Comparison of ENCODE assay signal across 37 mouse cellular contexts in genomic region chr3:24514918-24515317, GRCm38 (mm10).
DNase-seq lines count a peak whose midpoint lies in the region; ATAC-seq and TF ChIP-seq lines count a peak whose summit lies in the region.
"Had no signal": no experiment of that assay in that cellular context is flagged by ENCODE, and none has a peak within 500 bp of the region (broad histone marks: within the 10 kb centered on the region; RNA-seq: fewer than 3 reads in every experiment).

No protein-coding gene starts in this region.

- H3K9me3 ChIP-seq in hindbrain, postnatal 0 days (ENCODE audit: low read length), result no peaks in the 10 kb centered on the region
- H3K9me3 ChIP-seq in hindbrain, embryonic 16.5 days (ENCODE audit: control insufficient read depth, low read length), result no peaks in the 10 kb centered on the region
- H3K9me3 ChIP-seq in MEL (replicated peaks; ENCODE audit: insufficient read depth, low read length), result no peaks in the 10 kb centered on the region
- H3K9me3 ChIP-seq: embryonic facial prominence, embryonic 13.5 days; forebrain, embryonic 12.5 days; hindbrain, embryonic 12.5 days; intestine, embryonic 15.5 days; neural tube, embryonic 12.5 days had no signal

- TF ChIP-seq CTCF in hindbrain, postnatal 0 days (IDR thresholded peaks at IDR 0.05; ENCODE audit: low read depth), result no peak
- no peak for TF ChIP-seq CTCF in MEL (IDR thresholded peaks at IDR 0.05 in 2 of 3, conservative IDR thresholded peaks at IDR 0.05 in 1 of 3; ENCODE audit: control insufficient read depth in 1 of 3, insufficient read depth in 1 of 3, low read depth in 2 of 3, low read length in 3 of 3, poor library complexity in 1 of 3, severe bottlenecking in 1 of 3)

- TF ChIP-seq POLR2A in MEL (IDR thresholded peaks at IDR 0.05; ENCODE audit: control insufficient read depth in 1 of 2, insufficient read depth in 1 of 2, low read depth in 1 of 2, low read length in 2 of 2, poor library complexity in 1 of 2), result no peak

- no peak for ATAC-seq in hindbrain, postnatal 0 days
- no peak for ATAC-seq in hindbrain, embryonic 16.5 days
- ATAC-seq: activated CD4-positive, CD25-positive, alpha-beta regulatory T cell, adult 4 months; intestine, embryonic 15.5 days; midbrain, embryonic 16.5 days had no signal

- no peak for TF ChIP-seq EP300 in MEL (IDR thresholded peaks at IDR 0.05; ENCODE audit: low read depth in 1 of 2, low read length in 2 of 2)

- no peak for TF ChIP-seq RAD21 in MEL (IDR thresholded peaks at IDR 0.05; ENCODE audit: low read depth, low read length)

- intact Hi-C loops in left cerebral cortex, postnatal 25 days (cut with DNase I), result no loop called here

- no peak overlapping the region for H3K4me3 ChIP-seq in hindbrain, postnatal 0 days (ENCODE audit: low read length)
- no peak overlapping the region for H3K4me3 ChIP-seq in hindbrain, embryonic 16.5 days (ENCODE audit: low read length)
- no peak overlapping the region for H3K4me3 ChIP-seq in MEL (ENCODE audit: control insufficient read depth in 1 of 2, insufficient read depth in 1 of 2, low read depth in 2 of 2, low read length in 2 of 2)
- H3K4me3 ChIP-seq: embryonic facial prominence, embryonic 13.5 days; erythroblast, embryonic 14.5 days; forebrain, embryonic 12.5 days; gastrocnemius, adult 2 months; hindbrain, embryonic 12.5 days; intestine, embryonic 15.5 days; left cerebral cortex, adult 2 months; myocyte; neural tube, embryonic 12.5 days had no signal

- no peaks in the 10 kb centered on the region for H3K4me1 ChIP-seq in hindbrain, postnatal 0 days (ENCODE audit: insufficient read depth, low read length)
- H3K4me1 ChIP-seq in hindbrain, embryonic 16.5 days (ENCODE audit: control insufficient read depth, insufficient read depth, low read depth, low read length), result no peaks in the 10 kb centered on the region
- no peaks in the 10 kb centered on the region for H3K4me1 ChIP-seq in MEL (ENCODE audit: control insufficient read depth in 1 of 2, insufficient read depth in 2 of 2, low read length in 2 of 2)
- H3K4me1 ChIP-seq: embryonic facial prominence, embryonic 13.5 days; forebrain, embryonic 12.5 days; hindbrain, embryonic 12.5 days; intestine, embryonic 15.5 days; neural tube, embryonic 12.5 days had no signal

- no peaks in the 10 kb centered on the region for H3K27me3 ChIP-seq in hindbrain, postnatal 0 days (ENCODE audit: insufficient read depth, low read length)
- H3K27me3 ChIP-seq in hindbrain, embryonic 16.5 days (replicated peaks; ENCODE audit: control insufficient read depth, insufficient read depth, low read length), result no peaks in the 10 kb centered on the region
- no peaks in the 10 kb centered on the region for H3K27me3 ChIP-seq in MEL (ENCODE audit: control insufficient read depth in 1 of 2, insufficient read depth in 2 of 2, low read length in 2 of 2)
- H3K27me3 ChIP-seq: embryonic facial prominence, embryonic 13.5 days; forebrain, embryonic 12.5 days; hindbrain, embryonic 12.5 days; intestine, embryonic 15.5 days; neural tube, embryonic 12.5 days had no signal

- no peaks in the 10 kb centered on the region for H3K79me2 ChIP-seq in MEL (ENCODE audit: control insufficient read depth, insufficient read depth, low read length, poor library complexity)

- no peak overlapping the region for H3K9ac ChIP-seq in hindbrain, postnatal 0 days (replicated peaks; ENCODE audit: low read length)
- no peak overlapping the region for H3K9ac ChIP-seq in hindbrain, embryonic 16.5 days (ENCODE audit: low read depth, low read length)
- H3K9ac ChIP-seq in MEL (ENCODE audit: control insufficient read depth, low read depth, low read length, poor library complexity, severe bottlenecking), result no peak overlapping the region
- H3K9ac ChIP-seq: embryonic facial prominence, embryonic 13.5 days; forebrain, embryonic 12.5 days; hindbrain, embryonic 12.5 days; intestine, embryonic 15.5 days; liver, embryonic 14.5 days; neural tube, embryonic 12.5 days had no signal

- no peak overlapping the region for H3K4me2 ChIP-seq in hindbrain, postnatal 0 days (ENCODE audit: low read depth, low read length)
- no peak overlapping the region for H3K4me2 ChIP-seq in hindbrain, embryonic 16.5 days (ENCODE audit: low read length)
- H3K4me2 ChIP-seq: embryonic facial prominence, embryonic 13.5 days; forebrain, embryonic 12.5 days; heart, embryonic 11.5 days; hindbrain, embryonic 12.5 days; intestine, embryonic 15.5 days; midbrain, embryonic 11.5 days; neural tube, embryonic 12.5 days had no signal

- 43% methylated on average over 1 of the region's 1 CpGs for WGBS in hindbrain, postnatal 0 days
- WGBS in hindbrain, embryonic 16.5 days, result 59% methylated on average over 1 of the region's 1 CpGs

- no peak overlapping the region for H3K27ac ChIP-seq in hindbrain, postnatal 0 days
- H3K27ac ChIP-seq in hindbrain, embryonic 16.5 days (ENCODE audit: low read depth, low read length), result no peak overlapping the region
- H3K27ac ChIP-seq in MEL (ENCODE audit: control insufficient read depth, low read depth, low read length), result no peak overlapping the region
- H3K27ac ChIP-seq: embryonic facial prominence, embryonic 13.5 days; forebrain, embryonic 12.5 days; gastrocnemius, adult 2 months; hindbrain, embryonic 12.5 days; intestine, embryonic 15.5 days; left cerebral cortex, adult 2 months; liver, embryonic 14.5 days; neural tube, embryonic 12.5 days had no signal

- no peaks in the 10 kb centered on the region for H3K36me3 ChIP-seq in hindbrain, postnatal 0 days (ENCODE audit: insufficient read depth, low read length)
- H3K36me3 ChIP-seq in hindbrain, embryonic 16.5 days (ENCODE audit: control insufficient read depth, insufficient read depth, low read length), result no peaks in the 10 kb centered on the region
- H3K36me3 ChIP-seq in MEL (ENCODE audit: control insufficient read depth in 1 of 2, insufficient read depth in 2 of 2, low read length in 2 of 2), result no peaks in the 10 kb centered on the region
- H3K36me3 ChIP-seq: embryonic facial prominence, embryonic 13.5 days; forebrain, embryonic 12.5 days; hindbrain, embryonic 12.5 days; intestine, embryonic 15.5 days; neural tube, embryonic 12.5 days had no signal

- DNase-seq in hindbrain, postnatal 0 days (ENCODE audit: low spot score), result peak; percentile 12
- DNase-seq in left cerebral cortex, adult 11 months (ENCODE audit: low spot score), result peak; percentile 1
- no peak for DNase-seq in left cerebral cortex, postnatal 25 days (ENCODE audit: low spot score in 2 of 2)
- peak; percentile 5 for DNase-seq in MEL (ENCODE audit: low read depth, low spot score)
- peak; percentile 27 for DNase-seq in brain, adult 2 months (ENCODE audit: low read depth, low spot score)
- DNase-seq in left cerebral cortex, adult 18-20 months (ENCODE audit: low spot score in 2 of 2), result no peak
- DNase-seq: adrenal gland, adult 8-10 months; B cell, adult 2 months; cerebellum, adult 11-12 months; cerebellum, adult 9-11 months; embryo, embryonic 11 days; gastrocnemius, adult 2 months; gastrocnemius, postnatal 36 days; heart, adult 18-20 months; heart, postnatal 36 days; kidney, adult 8-10 months; layer of hippocampus, adult 9-11 months; liver; lung, adult 2 months; lung, postnatal 14 days; retina, postnatal 1 day; right cerebral cortex, postnatal 14 days; thymus, postnatal 4 days had no signal

TF ChIP-seq in MEL, 35 proteins besides CTCF, POLR2A, EP300 and RAD21:
- TF ChIP-seq SIN3A (IDR thresholded peaks at IDR 0.05; ENCODE audit: low read length) (no peak), UBTF (IDR thresholded peaks at IDR 0.05; ENCODE audit: borderline replicate concordance, insufficient read depth, low read depth, low read length) (no peak), GABPA (IDR thresholded peaks at IDR 0.05; ENCODE audit: low read depth, low read length) (no peak), MAFK (IDR thresholded peaks at IDR 0.05; ENCODE audit: borderline replicate concordance, low read depth, low read length) (no peak), SMC3 (IDR thresholded peaks at IDR 0.05; ENCODE audit: low read depth, low read length) (no peak), TCF12 (IDR thresholded peaks at IDR 0.05; ENCODE audit: low read depth, low read length) (no peak), ZC3H11A (IDR thresholded peaks at IDR 0.05; ENCODE audit: low read depth, low read length) (no peak), MXI1 (IDR thresholded peaks at IDR 0.05; ENCODE audit: low read depth, low read length) (no peak), ZKSCAN1 (IDR thresholded peaks at IDR 0.05; ENCODE audit: low read depth, low read length) (no peak), TBP (IDR thresholded peaks at IDR 0.05; ENCODE audit: low read depth, low read length) (no peak), E2F4 (IDR thresholded peaks at IDR 0.05; ENCODE audit: borderline replicate concordance, low read depth, low read length) (no peak), CHD2 (IDR thresholded peaks at IDR 0.05; ENCODE audit: low read length) (no peak), MYC (IDR thresholded peaks at IDR 0.05; ENCODE audit: low read depth, low read length) (no peak), USF2 (IDR thresholded peaks at IDR 0.05; ENCODE audit: borderline replicate concordance in 1 of 2, insufficient read depth in 1 of 2, low read depth in 1 of 2, low read length in 2 of 2) (no peak)
TF ChIP-seq in MEL: peak in this region for 0.

Comparison
In these comparisons a context has a peak if more than half of its experiments do, and no peak if none do; other contexts are left out.
1. DNase-seq: peak in hindbrain, postnatal 0 days (single experiment), left cerebral cortex, adult 11 months (single experiment), MEL (single experiment) and brain, adult 2 months (single experiment); none in left cerebral cortex, postnatal 25 days (0 of 2) and left cerebral cortex, adult 18-20 months (0 of 2).